Mouse (Mus musculus) layer of hippocampus, postnatal 14 days (tissue): ENCODE data around the gene Eif2ak1. TPM values are rescaled to one million over a fixed set of nuclear protein-coding genes. Genes with fewer than 3 reads are reported as not detected.

Experiments used
- DNase-seq, 2 experiments: peaks; one replicate each; pipeline ENCODE4 v3.0.0; 2021 to 2022; ENCODE audit warnings: low spot score in 2 of 2, mixed read lengths in 1 of 2
- total RNA-seq, 2 experiments: library from RNA; stranded (reverse); gene quantifications; 2 replicates each; pipeline ENCODE4 v1.2.3; 2021

Gene Eif2ak1
- total RNA-seq, 2 experiments from 2014 or later, result 40.5 to 41.8 TPM

- peak; percentile 81 to 93 for DNase-seq
Observed at GRCm38 (mm10) chr5:143943231-143944125, 125.9 kb downstream of the Eif2ak1 start.

GRCm38 (mm10) chr5:143948361-143948760, 130.8 kb downstream of the Eif2ak1 start:
- DNase-seq, result no peak

- DNase-seq, result no peak
Observed at GRCm38 (mm10) chr5:143950016-143950415, 132.4 kb downstream of the Eif2ak1 start.

Other genes with a start within 250 kb of the Eif2ak1 start
- gene Cyth3, start 195.3 kb upstream of the Eif2ak1 start, total RNA-seq, result 10 to 100 TPM; 48.1 to 52.4 TPM
- gene Usp42, start 85.5 kb upstream of the Eif2ak1 start, total RNA-seq, result 10 to 100 TPM; 20.0 to 23.4 TPM
- under 1 TPM; 0.18 to 0.43 TPM for gene Ankrd61, start 79.9 kb downstream of the Eif2ak1 start, total RNA-seq
- gene Aimp2, start 92.1 kb downstream of the Eif2ak1 start, total RNA-seq, result 10 to 100 TPM; 30.3 to 39.7 TPM
- gene Pms2, start 92.2 kb downstream of the Eif2ak1 start, total RNA-seq, result 10 to 100 TPM; 19.0 to 21.9 TPM
- 1 to 10 TPM; 1.5 to 1.9 TPM for gene Gm42421, start 110.4 kb downstream of the Eif2ak1 start, total RNA-seq
- gene Rsph10b, start 115.2 kb downstream of the Eif2ak1 start, total RNA-seq, result 1 to 10 TPM; 3.0 to 5.4 TPM
- gene Ccz1, start 197.1 kb downstream of the Eif2ak1 start, total RNA-seq, result 10 to 100 TPM; 41.2 to 44.7 TPM
- gene Ocm, start 208.9 kb downstream of the Eif2ak1 start, total RNA-seq, result not detected